Mouse (Mus musculus) CD4-positive, CD25-positive, alpha-beta regulatory T cell, adult 9 weeks (primary cell): ENCODE results near the gene Fdps. TPM values are rescaled to one million over a fixed set of nuclear protein-coding genes. Genes with fewer than 3 reads are reported as not detected.

Experiments
- polyA plus RNA-seq: library from polyadenylated mRNA; unstranded; fragments of 100-300 nt; shearing (Covaris generic); gene quantifications from one replicate; pipeline ENCODE4 v1.2.1, GENCODE M21; 2017

The Fdps gene
- polyA plus RNA-seq, result 114 TPM

GRCm38 (mm10) chr3:89101812-89102494 lies at the start of gene Fdps:
Fdps (minus strand) TSS chr3:89101959.

GRCm38 (mm10) chr3:89135958-89136357 lies 34.2 kb upstream of the Fdps start, which contains the start of gene Pklr:
Pklr (plus strand) TSS chr3:89136142.

GRCm38 (mm10) chr3:89100811-89101210 lies 948 bp downstream of the Fdps start, which contains the start of gene Gm43738:
Gm43738 (minus strand) TSS chr3:89101099.

GRCm38 (mm10) chr3:89093175-89093574 lies 8.6 kb downstream of the Fdps start, which contains the start of gene Rusc1:
Rusc1 (minus strand) TSS chr3:89093311.

Other genes with a start within 250 kb of the Fdps start
- gene Msto1, start 188.0 kb downstream of the Fdps start, polyA plus RNA-seq, result 35.0 TPM
- 35.1 TPM for gene Ash1l, start 151.3 kb downstream of the Fdps start, polyA plus RNA-seq
- 174 TPM for gene Dap3, start 150.8 kb downstream of the Fdps start, polyA plus RNA-seq
- 55.7 TPM for gene Rusc1, start 8.6 kb downstream of the Fdps start, polyA plus RNA-seq
- gene Gm43738, start 860 bp downstream of the Fdps start, polyA plus RNA-seq, result not detected
- gene Pklr, start 34.2 kb upstream of the Fdps start, polyA plus RNA-seq, result not detected
- 1.4 TPM for gene Hcn3, start 58.2 kb upstream of the Fdps start, polyA plus RNA-seq
- 24.5 TPM for gene Clk2, start 62.8 kb upstream of the Fdps start, polyA plus RNA-seq
- 319 TPM for gene Scamp3, start 75.5 kb upstream of the Fdps start, polyA plus RNA-seq
- 240 TPM for gene Fam189b, start 81.2 kb upstream of the Fdps start, polyA plus RNA-seq
- 144 TPM for gene Gba, start 101.0 kb upstream of the Fdps start, polyA plus RNA-seq
- gene Thbs3, start 113.2 kb upstream of the Fdps start, polyA plus RNA-seq, result 2.3 TPM
- 151 TPM for gene Mtx1, start 125.1 kb upstream of the Fdps start, polyA plus RNA-seq
- 0.79 TPM for gene Muc1, start 127.1 kb upstream of the Fdps start, polyA plus RNA-seq
- 281 TPM for gene Krtcap2, start 144.0 kb upstream of the Fdps start, polyA plus RNA-seq
- gene Trim46, start 144.3 kb upstream of the Fdps start, polyA plus RNA-seq, result 4.5 TPM
- 132 TPM for gene Dpm3, start 157.4 kb upstream of the Fdps start, polyA plus RNA-seq
- gene Slc50a1, start 168.6 kb upstream of the Fdps start, polyA plus RNA-seq, result 288 TPM
- not detected for gene Efna1, start 179.2 kb upstream of the Fdps start, polyA plus RNA-seq
- gene Efna3, start 221.0 kb upstream of the Fdps start, polyA plus RNA-seq, result not detected
- 0.46 TPM for gene Efna4, start 236.1 kb upstream of the Fdps start, polyA plus RNA-seq
- 7.2 TPM for gene Adam15, start 248.0 kb upstream of the Fdps start, polyA plus RNA-seq